Mouse (Mus musculus) heart, postnatal 0 days (tissue): Measurements from ENCODE around the gene Ccl11.

Source experiments
- CTCF ChIP-seq: IDR thresholded peaks from 2 replicates; pipeline ENCODE4 v1.5.1; 2016; ENCODE audit warnings: antibody characterized with exemption, control low read depth, low read depth
- EP300 ChIP-seq: IDR thresholded peaks from 2 replicates; pipeline ENCODE4 v1.6.1; 2016; ENCODE audit warnings: antibody characterized with exemption, low read depth

GRCm38 (mm10) chr11:82057646-82058045 lies at the start of gene Ccl11:
- TF ChIP-seq CTCF (no peak), EP300 (no peak)
